Mouse (Mus musculus): ENCODE measurements around the gene 4921504E06Rik.

- no peak for TF ChIP-seq CTCF (IDR thresholded peaks at IDR 0.05; ENCODE audit: borderline replicate concordance, control insufficient read depth, extremely low read depth, insufficient read depth, low read length, poor library complexity)
- no peak for TF ChIP-seq POLR2A (IDR thresholded peaks at IDR 0.05; ENCODE audit: control insufficient read depth, extremely low read depth, insufficient read depth, low read length, poor library complexity)
These were observed 123.0 kb downstream of the 4921504E06Rik start for GRCm38 (mm10) chr2:19430746-19431145.
